Mouse (Mus musculus): ENCODE measurements at regions not wholly inside any gene's neighbourhood (a gene's known extent, or its start where the extent isn't known, plus 50 kb on each side); places are given as distances from the start of the nearest gene placed in this dataset.

DNA sequence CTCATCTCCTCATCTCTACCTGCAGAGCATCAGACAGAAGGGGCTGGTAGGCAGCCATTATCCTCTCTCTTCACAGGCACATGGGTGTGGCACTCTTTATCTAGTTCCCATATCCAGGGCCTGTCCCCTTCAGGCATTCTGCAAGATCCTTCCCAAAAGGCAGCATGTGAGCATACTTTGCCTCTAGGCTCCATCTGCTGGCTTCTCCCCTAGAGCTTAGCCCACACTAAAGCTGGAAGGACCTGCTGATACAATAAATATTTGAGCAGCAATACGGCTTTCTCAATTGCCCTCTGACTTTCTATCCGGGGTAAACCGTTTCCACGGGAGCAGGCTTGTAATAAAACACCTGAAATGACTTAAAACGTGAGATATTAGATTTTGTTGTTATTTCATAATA lies 78.4 kb upstream of the Mon1b start:
- ATAC-seq (replicated peaks; ENCODE audit: poor library complexity), result no peak

GRCm38 (mm10) chr8:113581098-113581497 lies 54.3 kb upstream of the Mon1b start:
- ATAC-seq (replicated peaks; ENCODE audit: poor library complexity), result peak; percentile 88

- ATAC-seq (replicated peaks; ENCODE audit: poor library complexity), result no peak
Observed at GRCm38 (mm10) chr8:113581704-113582103, 53.7 kb upstream of the Mon1b start.

GRCm38 (mm10) chr8:113582180-113582975 lies 53.0 kb upstream of the Mon1b start:
- ATAC-seq (replicated peaks; ENCODE audit: poor library complexity), result peak; percentile 77

DNA sequence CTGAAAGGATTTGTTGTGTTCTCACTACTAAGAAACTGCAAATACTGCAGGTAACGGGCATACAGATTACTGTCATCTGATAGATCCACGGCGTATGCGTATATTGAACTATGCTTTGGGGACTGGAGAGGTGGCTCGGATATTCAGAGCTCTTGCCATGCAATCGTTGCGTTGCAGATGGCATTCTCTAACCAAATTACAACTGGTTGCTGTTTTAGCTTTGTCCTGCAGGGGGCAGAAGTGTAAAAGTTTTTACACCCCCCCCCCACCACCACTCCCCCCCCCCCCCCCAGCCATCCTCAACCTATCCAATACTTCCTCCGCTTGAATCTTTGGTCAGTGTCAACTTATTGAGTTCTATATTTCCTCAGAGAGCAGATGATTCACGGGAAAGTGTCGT lies 51.6 kb upstream of the Mon1b start:
- ATAC-seq (replicated peaks; ENCODE audit: poor library complexity), result no peak

All from megakaryocyte progenitor cell, adult 5-6 weeks (primary cell).